Mouse (Mus musculus) skeletal muscle tissue, adult 2 months (tissue): ENCODE results near the gene Relb.

Experiments
- DNase-seq: peaks from one replicate; pipeline ENCODE4 v3.0.0-alpha.2; 2012; ENCODE audit warnings: low read depth, low spot score

The Relb gene

GRCm38 (mm10) chr7:19629361-19629734 is at the start of gene Relb:
Gene Relb, minus strand, starts transcription at chr7:19629438.
- DNase-seq, result peak; percentile 85

GRCm38 (mm10) chr7:19678901-19679300 is 49.7 kb upstream of the Relb start:
- no peak for DNase-seq

DNA sequence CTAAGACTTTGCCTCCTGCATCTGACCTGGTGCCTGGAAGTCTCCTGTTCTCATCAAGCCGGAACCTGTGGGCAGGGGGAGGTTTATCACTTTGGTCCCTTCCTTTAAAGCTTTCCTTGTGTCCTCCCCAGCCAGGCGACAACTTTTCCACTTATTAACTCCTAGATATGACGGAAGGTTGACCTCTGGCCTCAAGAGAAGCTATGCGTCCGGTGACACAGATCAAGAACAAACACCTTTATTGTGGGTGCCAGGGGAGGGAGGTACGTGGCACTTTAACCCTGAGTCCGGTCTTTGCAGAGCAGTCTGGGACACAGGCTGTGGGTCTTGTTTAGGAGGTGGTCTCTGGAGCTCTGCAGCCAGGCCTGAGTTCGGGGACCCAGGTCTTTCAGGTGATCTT is 48.6 kb upstream of the Relb start, which contains the start of gene Apoc2:
Gene Apoc2 (minus strand): TSS at position 70 of the 400 bp plus-strand sequence.
- DNase-seq, result no peak

DNA sequence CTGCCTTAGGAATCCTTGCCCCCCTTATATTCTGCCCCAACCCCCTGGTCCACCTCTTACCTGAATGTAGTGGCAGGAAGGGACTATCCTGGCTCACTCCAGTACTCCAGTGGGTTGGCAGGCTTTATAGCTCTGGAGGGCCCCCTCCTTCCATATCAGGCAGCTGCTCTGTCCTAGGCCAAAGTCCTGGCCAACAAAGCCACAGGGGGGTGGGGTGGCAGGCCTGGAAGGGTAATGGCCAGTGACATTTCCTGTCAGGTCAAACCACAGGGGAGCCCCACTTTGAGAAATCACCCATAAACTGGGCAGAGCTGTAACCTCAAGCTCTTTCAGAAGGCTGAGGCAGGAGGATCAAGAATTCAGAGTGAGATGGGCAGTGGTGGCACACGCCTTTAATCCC is 47.4 kb upstream of the Relb start:
- DNase-seq, result no peak

DNA sequence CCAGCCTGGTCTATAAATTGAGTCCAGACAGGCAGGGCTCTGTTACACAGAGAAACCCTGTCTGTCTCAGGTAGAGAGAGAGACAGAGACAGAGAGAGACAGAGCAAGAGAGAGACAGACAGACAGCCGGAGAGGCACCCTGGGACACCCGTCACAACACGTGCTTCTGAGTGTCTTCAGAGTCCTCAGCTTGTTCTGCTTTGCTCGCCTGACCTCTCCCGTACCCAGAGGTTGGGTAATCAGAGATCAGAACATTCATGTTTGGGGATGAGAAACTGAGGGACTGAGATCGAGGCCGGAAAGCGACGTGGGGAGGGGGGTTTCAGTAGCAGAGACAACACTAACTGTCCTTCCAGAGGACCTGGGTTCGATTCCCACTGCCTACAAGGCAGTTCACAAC is 46.6 kb upstream of the Relb start:
- DNase-seq, result no peak

- DNase-seq, result no peak
Observed at GRCm38 (mm10) chr7:19673083-19673699, 44.0 kb upstream of the Relb start.

- no peak for DNase-seq
Observed at GRCm38 (mm10) chr7:19671511-19671910, 42.3 kb upstream of the Relb start.

- DNase-seq, result peak; percentile 93
Observed at GRCm38 (mm10) chr7:19668947-19669721, 39.9 kb upstream of the Relb start.

DNA sequence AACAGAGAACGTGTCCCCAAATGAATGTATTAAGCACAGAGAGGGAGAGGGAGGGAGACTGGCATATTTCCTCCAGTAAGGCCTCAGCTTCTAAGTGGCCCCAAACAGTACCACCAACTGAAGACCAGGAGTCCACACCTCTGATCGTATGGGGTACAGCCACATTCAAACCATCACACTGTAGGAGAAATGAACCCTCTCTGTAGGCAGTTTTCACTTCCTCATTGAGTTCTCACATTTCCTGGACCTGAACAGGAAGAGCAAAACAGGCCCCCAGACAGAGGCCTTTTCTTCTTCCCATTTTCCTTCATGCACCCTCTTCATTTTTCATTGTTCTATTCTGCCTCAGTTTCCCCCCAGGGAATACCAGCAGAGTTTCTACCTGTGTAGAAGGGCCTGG is 38.2 kb upstream of the Relb start:
- DNase-seq, result no peak

- no peak for DNase-seq
Observed at GRCm38 (mm10) chr7:19666750-19667149, 37.5 kb upstream of the Relb start.

- peak; percentile 97 for DNase-seq
Observed at GRCm38 (mm10) chr7:19664955-19665841, 36.0 kb upstream of the Relb start, which contains the start of gene Clptm1. Gene Clptm1, minus strand, starts transcription at chr7:19665033.

- DNase-seq, result no peak
Observed at GRCm38 (mm10) chr7:19664455-19664954, 35.3 kb upstream of the Relb start.

DNA sequence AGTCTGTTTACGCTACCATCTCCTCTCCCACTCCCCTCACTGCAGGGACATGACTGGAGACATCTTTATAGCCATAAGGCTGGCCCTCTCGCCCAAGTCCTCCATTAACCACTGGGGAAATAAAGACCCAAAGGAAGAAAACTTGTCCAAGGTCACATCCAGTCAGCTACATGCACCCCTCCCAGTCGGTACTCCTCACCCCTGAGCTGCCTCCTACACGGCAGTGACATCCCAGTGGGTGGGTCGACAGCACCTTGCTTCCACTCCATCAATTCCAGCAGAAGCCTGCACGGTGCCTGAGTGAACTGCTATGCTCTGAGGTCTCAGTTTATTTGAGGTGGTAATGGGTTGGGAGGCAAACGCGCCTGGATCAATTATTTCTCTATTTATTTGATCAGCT is 34.7 kb upstream of the Relb start:
- no peak for DNase-seq

DNA sequence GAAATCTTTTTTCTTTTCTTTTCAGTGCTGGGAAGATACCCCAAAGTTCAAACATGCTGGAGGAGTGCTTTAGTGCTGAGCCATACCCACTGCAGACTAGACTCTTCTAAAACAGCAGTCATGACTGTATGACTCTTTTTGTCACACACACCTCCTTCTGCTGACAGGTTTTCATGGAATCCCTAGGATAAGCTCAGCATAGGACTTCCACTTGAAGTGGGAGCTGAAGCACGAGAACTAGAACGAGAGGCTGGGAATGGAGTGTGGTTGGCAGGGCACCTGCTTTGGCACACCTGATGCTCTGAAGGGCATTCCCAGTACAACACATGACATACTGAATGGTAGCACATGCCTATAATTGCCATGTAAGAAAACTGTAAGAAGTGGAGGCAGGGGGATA is 23.4 kb upstream of the Relb start:
- DNase-seq, result no peak

DNA sequence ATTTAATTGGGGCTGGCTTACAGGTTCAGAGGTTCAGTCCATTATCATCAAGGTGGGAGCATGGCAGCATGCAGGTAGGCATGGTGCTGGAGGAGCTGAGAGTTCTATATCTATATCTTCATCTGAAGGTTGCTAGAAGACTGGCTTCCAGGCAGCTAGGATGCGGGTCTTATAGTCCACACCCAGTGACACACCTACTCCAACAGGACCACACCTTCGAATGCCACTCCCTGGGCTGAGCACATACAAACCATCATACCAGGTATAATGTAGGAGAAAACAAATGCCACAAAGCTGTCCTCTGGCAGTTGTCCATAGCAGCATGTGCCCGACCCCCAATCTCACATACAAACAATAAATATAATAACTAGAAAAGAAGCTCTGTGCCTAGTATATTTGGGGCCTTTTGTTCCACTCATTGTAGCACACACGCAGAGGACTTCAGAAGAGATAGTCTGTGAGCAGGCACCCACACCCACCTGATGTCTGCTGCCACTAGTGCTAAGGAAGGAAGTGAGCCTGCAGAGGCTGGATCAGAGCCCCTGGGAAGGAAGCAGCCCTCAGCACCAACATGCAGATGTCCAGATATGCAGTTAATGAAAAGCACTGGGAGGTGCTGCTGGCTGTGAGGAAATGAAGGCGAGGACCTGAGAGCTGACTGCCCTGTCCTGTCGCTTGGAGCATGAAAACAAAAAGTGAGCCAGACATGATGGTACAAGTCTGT is 22.0 kb upstream of the Relb start:
- DNase-seq, result no peak

- DNase-seq, result no peak
Observed at GRCm38 (mm10) chr7:19641223-19641622, 12.0 kb upstream of the Relb start.

DNA sequence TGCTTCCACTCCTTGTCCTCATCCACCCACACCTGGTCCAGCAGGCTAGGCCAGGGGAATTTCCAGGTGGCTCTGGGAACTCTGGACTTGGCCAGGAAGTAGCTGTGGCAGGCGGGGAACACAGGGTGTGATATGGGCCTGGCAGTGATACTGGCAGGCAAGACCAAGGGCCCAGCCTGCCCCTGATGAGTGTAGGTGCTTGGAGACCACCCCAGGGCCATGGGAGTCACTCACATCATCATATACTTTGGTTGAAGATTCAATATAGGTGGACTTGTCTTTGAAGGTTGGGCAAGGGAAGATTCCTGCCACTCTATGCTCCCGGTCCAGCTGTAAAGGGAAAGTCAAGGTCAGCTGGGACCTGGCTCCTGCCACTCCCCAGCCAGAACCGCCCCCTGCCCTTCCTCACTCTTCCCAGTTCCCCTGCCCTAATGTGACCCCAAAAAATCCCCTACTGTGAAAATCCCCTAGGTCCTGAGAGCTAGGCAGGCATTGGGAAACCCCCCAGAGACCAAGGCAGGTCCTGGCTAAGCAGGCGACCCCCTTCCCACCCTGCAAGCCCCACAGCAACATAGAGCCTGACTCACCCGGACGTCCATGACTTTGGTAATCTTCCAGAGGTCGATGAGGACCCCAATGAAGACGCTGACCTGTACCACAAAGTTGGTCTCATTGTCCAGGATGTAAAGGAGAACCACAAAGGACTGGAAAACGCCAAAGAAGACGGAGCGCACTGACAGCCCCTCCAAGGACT is 6.0 kb upstream of the Relb start:
- no peak for DNase-seq

DNA sequence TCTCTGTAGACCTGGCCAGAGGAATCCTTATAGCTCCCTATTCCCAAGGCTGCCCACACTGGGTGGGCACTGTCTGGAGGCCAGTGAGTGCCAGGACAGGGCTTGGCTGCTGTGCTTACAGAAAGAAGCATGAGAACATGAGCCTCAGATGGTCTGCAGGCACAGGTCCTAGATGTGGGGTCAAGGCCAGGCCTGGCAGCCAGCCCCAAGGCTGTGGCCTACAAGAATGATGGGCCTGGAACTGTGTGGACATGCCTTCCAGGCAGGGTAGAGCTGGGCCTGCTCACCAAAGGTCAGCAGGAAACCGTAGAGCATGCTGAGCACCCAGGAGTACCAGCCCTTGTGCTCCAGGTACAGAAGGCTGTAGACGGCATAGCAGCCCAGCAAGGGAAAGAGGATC is 5.4 kb upstream of the Relb start:
- peak; percentile 72 for DNase-seq

- no peak for DNase-seq
Observed at GRCm38 (mm10) chr7:19633855-19634254, 4.6 kb upstream of the Relb start.

DNA sequence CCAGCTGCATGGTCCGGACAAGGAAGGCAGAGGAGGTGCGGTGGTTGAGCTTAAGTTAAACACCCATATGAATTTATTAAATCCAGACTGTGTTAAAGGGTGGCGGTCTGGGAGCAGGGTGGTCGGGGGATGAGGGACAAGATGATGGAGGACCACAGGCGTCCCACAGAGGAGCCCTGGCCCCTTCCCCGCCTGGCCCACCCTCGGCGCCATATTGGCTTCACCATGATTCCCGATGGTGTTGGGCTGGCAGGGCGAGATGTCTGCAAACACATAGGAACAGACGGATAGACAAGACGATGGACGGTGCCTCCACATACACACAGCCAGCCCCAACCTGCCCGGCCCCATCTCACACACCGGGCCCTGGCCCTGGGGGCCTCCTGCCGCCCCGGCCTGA is 4.0 kb upstream of the Relb start:
- DNase-seq, result no peak

- DNase-seq, result no peak
Observed at GRCm38 (mm10) chr7:19632720-19633119, 3.5 kb upstream of the Relb start.
